Mouse (Mus musculus) gastrocnemius, adult 18-20 months (tissue): ENCODE measurements around the gene Dag1. TPM values are rescaled to one million over a fixed set of nuclear protein-coding genes. Genes with fewer than 3 reads are reported as not detected.

Experiments
- DNase-seq: peaks from one replicate; pipeline ENCODE4 v3.0.0; 2021; ENCODE audit warnings: low spot score
- total RNA-seq, 2 experiments: library from RNA; stranded (reverse); gene quantifications; 2 replicates each; pipeline ENCODE4 v1.2.3; 2021

Gene Dag1
- total RNA-seq, 2 experiments from 2014 or later, result 166 to 173 TPM

- DNase-seq, result no peak
Observed at GRCm38 (mm10) chr9:108188511-108188910, 75.2 kb downstream of the Dag1 start.

GRCm38 (mm10) chr9:108187616-108188015 is 76.1 kb downstream of the Dag1 start:
- DNase-seq, result no peak

- DNase-seq, result no peak
Observed at GRCm38 (mm10) chr9:108185786-108186185, 78.0 kb downstream of the Dag1 start.

- DNase-seq, result no peak
Observed at GRCm38 (mm10) chr9:108183531-108183994, 80.2 kb downstream of the Dag1 start.

GRCm38 (mm10) chr9:108182806-108183506 is 80.8 kb downstream of the Dag1 start:
- no peak for DNase-seq

- DNase-seq, result no peak
Observed at GRCm38 (mm10) chr9:108178391-108178790, 85.4 kb downstream of the Dag1 start.

- no peak for DNase-seq
Observed at GRCm38 (mm10) chr9:108175116-108175838, 88.5 kb downstream of the Dag1 start.

- DNase-seq, result no peak
Observed at GRCm38 (mm10) chr9:108172777-108173350, 90.9 kb downstream of the Dag1 start.

GRCm38 (mm10) chr9:108169751-108170150 is 94.0 kb downstream of the Dag1 start:
- no peak for DNase-seq

- DNase-seq, result no peak
Observed at GRCm38 (mm10) chr9:108165143-108165542, 98.6 kb downstream of the Dag1 start.

GRCm38 (mm10) chr9:108163646-108164284 is 100.0 kb downstream of the Dag1 start:
- no peak for DNase-seq

GRCm38 (mm10) chr9:108157891-108158290 is 105.9 kb downstream of the Dag1 start:
- DNase-seq, result no peak

- DNase-seq, result no peak
Observed at GRCm38 (mm10) chr9:108157451-108157850, 106.3 kb downstream of the Dag1 start.

GRCm38 (mm10) chr9:108156786-108157185 is 107.0 kb downstream of the Dag1 start:
- DNase-seq, result no peak

- no peak for DNase-seq
Observed at GRCm38 (mm10) chr9:108154814-108155213, 108.9 kb downstream of the Dag1 start.

Other genes starting within 250 kb of the Dag1 start
- 1 to 10 TPM; 4.0 to 4.4 TPM for gene Gmppb, start 214.7 kb downstream of the Dag1 start, total RNA-seq
- 1 to 10 TPM; 1.8 to 2.0 TPM for gene Amigo3, start 210.8 kb downstream of the Dag1 start, total RNA-seq
- not detected for gene Mst1, start 183.5 kb downstream of the Dag1 start, total RNA-seq
- 100 to 1,000 TPM; 134 to 139 TPM for gene Rnf123, start 180.6 kb downstream of the Dag1 start, total RNA-seq
- gene Apeh, start 169.4 kb downstream of the Dag1 start, total RNA-seq, result 10 to 100 TPM; 25.7 to 27.8 TPM
- under 1 TPM; 0.02 TPM for gene Bsn, start 73.6 kb downstream of the Dag1 start, total RNA-seq
- 10 to 100 TPM; 12.3 to 13.1 TPM for gene Nicn1, start 26.5 kb upstream of the Dag1 start, total RNA-seq
- 1 to 10 TPM in 1 of 2 experiments, under 1 TPM in 1; 0.83 to 1.0 TPM for gene Amt, start 32.9 kb upstream of the Dag1 start, total RNA-seq
- 100 to 1,000 TPM in 1 of 2 experiments, 10 to 100 TPM in 1; 91.8 to 111 TPM for gene Rhoa, start 42.2 kb upstream of the Dag1 start, total RNA-seq
- gene Tcta, start 42.2 kb upstream of the Dag1 start, total RNA-seq, result 10 to 100 TPM; 28.0 to 35.6 TPM
- 10 to 100 TPM; 63.2 to 67.5 TPM for gene Gpx1, start 74.9 kb upstream of the Dag1 start, total RNA-seq
- gene Usp4, start 83.9 kb upstream of the Dag1 start, total RNA-seq, result 10 to 100 TPM; 81.6 to 89.2 TPM
- 1 to 10 TPM in 1 of 2 experiments, under 1 TPM in 1; 0.85 to 1.4 TPM for gene 1700102P08Rik, start 128.8 kb upstream of the Dag1 start, total RNA-seq
- gene Ccdc36, start 164.5 kb upstream of the Dag1 start, total RNA-seq, result not detected
- not detected for gene BC048562, start 172.5 kb upstream of the Dag1 start, total RNA-seq
- 10 to 100 TPM; 14.4 to 15.2 TPM for gene Ccdc71, start 196.6 kb upstream of the Dag1 start, total RNA-seq
- 1 to 10 TPM; 1.8 to 2.2 TPM for gene Klhdc8b, start 197.6 kb upstream of the Dag1 start, total RNA-seq
- gene Lamb2, start 215.8 kb upstream of the Dag1 start, total RNA-seq, result 100 to 1,000 TPM; 117 to 126 TPM
- gene Usp19, start 226.6 kb upstream of the Dag1 start, total RNA-seq, result 100 to 1,000 TPM; 126 to 127 TPM
- 10 to 100 TPM; 83.0 to 86.4 TPM for gene Qars, start 243.7 kb upstream of the Dag1 start, total RNA-seq